Mouse (Mus musculus) cerebellum, postnatal 14 days (tissue): ENCODE measurements around the gene Islr2.

Experiments
- DNase-seq, 2 experiments: peaks; one replicate each; pipeline ENCODE4 v3.0.0; 2021; ENCODE audit warnings: mixed read lengths in 2 of 2

Islr2 gene

DNA sequence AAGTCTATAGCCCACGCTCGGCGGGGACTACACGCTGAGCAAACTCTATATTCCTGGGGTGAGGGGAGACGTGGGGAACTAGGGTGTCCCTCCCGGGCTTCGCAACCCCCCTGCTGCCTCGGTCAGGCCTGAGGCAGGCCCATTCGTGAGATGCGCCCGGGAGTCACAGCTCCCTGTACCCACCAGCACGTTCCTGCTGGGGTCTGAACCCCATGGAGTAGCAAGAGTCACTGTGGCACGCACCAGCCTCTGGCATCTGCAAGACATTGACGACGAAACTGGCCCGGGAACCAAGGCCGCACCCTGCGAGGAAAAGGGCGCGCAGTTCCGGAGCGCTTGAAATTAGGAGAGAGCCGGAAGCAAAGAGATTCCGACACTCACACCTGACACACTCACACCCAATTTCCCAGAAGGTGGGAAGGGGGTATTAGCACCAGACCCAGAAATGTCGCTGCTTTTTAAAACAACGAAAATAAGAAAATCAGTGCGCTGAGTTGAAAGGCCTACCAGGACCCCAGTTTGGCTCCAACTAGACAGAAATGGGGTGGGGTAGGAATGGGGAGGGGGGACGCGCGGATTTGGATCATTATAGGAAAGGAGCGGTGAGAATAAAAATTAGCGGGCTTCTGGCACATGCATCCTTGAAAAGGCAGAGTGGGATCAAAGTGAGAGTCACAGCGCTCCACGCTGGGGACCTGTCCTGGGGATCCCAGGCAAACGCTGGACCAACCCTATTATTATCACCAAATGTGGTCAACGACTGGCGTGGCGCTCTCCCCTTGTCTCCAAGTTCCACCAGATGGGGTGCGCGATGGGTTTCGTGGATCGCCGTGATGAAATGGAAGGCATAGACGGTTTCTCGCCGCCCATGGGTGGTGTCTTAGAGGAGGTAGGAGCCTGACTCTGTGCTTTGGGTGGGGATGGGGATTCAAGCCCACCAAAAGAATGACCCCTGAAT, 7.2 kb downstream of the Islr2 start:
- DNase-seq, result peak; percentile 44 to 53

DNA sequence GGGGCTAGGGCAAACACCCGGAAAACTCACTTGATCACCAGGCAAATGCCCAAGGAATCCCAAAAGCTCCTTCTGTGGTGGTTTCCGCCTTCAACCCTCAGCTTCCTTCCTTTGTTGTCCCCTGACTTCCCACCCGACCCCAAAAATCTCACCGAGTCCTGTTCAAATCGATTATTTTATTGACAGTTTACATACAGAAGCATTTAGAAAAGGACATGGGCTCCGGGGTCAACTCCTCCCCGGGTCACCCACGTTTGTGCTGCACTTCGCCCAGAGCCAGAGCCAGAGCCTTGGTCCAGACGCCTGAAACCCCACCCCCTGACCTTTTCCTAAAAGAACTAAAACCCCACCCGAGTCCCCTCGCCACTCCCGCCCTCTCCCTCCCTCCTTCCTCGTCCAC, 8.0 kb downstream of the Islr2 start:
- peak in 1 of 2 experiments; percentile 29 for DNase-seq

DNA sequence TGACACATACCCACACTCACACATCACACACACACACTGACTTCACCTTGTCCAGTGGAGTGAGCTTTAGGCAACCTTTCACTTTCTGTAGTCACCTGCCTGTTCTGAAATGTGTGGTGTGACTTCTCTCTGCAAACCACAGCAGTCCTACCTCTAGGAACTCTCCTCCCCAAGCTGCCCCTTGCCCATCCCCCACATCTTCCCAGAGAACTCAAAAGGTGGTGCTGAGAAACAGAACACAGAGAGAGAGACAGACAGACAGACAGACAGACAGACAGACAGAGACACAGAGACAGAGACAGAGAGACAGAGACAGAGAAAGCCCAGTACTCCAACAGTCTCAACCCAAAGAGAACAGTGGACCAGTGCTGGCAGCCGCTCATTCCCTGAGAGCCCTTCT, 8.4 kb downstream of the Islr2 start:
- DNase-seq, result peak in 1 of 2 experiments; percentile 49

DNA sequence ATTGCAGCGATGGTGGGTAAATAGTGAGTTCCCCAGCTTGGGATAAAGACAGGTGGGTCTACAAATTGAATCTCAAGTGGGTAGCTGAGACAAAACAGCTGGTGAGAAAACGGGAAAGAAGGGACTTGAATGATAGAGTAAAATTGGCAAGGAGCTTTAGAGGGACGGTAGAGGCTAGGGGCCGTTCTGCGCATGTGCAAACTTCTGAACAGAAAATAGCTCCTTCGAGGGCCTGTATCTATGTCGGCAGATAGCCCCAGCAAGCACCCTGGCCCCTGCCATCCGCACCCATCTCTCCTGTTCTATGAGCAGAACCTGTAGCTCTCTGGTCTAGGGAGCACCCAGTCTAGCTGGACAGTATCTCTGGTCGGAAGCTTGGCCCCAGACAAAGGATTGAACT, 9.9 kb downstream of the Islr2 start:
- no peak for DNase-seq

DNA sequence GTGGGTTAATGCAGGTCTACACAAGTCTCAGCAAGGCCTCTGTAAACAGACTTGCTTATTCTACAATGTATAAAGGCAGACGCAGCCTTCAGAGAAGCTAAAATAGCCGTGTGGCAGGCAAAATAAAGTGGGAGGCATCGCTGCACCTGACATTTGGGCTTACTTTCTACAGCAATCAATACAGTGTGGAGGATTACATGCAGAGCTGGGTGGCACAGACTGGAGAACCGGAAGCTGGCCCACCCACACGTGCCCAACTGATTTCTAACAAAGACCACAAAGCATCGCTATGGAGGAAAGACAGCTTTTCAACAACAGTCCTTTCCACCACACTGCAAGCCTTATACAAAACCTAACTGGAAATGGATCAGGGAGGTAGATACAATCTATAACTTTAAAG, 19.7 kb downstream of the Islr2 start:
- no peak for DNase-seq

DNA sequence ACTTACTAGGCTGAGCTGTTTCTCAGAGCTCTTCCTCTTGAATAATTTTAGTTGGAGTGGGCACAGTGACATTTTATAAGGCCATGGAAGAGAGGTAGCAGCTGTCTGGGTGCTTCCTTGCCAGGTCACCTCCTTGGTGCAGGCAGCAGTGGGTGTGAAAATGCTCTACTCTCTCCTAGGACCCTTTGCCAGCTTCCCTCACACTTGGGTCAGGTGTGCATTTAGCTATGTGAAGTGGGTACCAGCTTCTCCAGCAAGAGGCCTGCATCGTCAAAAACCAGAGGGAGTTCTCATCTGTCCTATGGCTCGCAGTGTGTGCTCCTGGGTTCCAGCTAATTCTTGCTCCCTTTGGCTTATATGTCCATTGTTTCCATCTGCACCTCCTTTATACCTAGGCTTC, 24.7 kb downstream of the Islr2 start:
- no peak for DNase-seq

DNA sequence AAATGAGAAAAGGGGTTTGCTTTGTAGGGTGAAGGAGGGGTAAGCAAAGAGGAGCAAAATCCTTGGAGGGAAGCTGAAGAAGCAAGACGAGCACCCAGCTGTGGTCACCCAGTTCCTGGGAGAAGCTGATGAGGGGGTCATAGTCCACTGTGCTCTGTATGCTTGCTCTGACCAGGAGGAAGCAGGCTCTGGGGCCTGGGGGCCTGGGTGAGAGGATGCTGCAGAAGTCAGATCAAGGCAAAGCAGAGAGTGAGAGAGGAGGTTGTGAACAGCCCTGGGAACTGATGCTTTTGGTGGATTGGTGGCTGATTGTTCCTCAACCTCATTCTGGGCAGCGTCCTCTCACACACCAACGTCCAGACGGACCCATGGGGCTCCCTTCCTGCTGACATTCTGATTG, 27.0 kb downstream of the Islr2 start:
- no peak for DNase-seq

DNA sequence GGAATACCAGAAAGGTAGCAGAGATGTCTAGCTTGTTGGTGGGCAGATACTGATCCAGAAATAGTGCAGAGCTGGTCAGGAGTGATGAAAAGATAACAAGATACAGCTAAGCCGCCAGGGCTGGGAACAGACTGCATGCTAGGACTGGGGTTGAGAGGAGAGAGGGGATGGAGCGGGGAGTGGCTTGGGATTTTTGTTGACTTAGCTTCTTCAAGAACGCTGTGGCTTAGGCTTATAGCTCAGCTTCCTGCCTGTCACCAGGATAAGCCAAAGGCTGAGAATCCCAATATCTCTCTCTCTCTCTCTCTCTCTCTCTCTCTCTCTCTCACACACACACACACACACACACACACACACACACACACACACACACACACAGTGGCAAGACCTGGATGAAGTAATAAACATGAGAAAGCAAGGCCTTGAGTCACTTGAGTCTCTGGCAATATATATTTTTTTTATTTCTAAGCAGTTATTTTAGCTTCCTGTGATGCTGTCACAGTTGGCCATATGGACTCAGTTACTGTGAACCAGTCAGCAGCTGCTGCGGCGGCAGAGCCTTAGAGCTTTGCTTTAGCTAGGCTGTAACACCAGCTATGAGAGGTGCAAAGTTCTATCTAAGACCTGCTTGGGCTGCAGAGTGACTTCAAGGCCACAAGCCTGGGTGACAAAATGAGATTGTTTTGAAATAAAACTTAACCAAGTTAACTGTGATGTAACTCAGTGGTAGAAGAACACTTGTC, 28.2 kb downstream of the Islr2 start:
- DNase-seq, result no peak

DNA sequence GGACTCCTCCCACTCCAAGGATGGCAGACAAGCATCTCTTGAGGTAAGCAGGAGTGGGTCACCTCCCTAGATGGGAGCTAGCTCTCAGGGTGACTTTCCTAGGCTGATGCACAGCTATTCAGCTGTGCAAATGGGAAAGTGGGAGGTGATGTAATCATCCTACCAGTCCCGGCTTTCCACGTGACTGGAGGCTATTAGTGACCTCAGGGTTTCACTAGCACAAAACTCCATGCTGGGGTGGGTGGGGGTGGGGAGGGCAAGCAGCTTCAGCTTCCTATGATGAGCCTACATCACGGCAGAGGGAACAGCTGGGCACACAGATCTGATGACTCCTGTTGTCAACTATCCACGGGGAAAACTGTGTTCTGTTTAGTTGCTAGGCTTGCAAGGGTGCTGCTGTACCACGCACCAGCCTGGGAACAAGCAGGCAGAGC, 29.3 kb downstream of the Islr2 start:
- DNase-seq, result no peak

DNA sequence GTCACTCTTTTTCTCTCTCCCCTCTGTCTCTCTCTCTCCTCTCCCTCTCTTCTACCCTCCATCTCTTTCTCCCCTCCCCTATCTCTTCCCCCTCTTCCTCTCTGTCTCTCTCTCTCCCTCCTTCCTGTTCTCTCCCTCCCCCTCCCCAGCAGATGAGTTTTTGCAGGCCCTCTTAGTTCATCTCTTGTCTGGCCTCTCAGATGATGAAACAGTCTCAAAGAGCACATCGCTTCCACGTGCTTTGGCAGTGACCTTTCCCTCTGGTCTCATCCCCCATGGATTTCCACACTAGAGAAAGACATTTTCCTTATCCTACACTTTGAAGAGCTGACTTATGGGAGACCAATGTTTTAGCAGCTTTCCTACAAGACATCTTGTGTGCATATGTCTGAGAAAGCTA, 31.3 kb downstream of the Islr2 start:
- DNase-seq, result no peak

DNA sequence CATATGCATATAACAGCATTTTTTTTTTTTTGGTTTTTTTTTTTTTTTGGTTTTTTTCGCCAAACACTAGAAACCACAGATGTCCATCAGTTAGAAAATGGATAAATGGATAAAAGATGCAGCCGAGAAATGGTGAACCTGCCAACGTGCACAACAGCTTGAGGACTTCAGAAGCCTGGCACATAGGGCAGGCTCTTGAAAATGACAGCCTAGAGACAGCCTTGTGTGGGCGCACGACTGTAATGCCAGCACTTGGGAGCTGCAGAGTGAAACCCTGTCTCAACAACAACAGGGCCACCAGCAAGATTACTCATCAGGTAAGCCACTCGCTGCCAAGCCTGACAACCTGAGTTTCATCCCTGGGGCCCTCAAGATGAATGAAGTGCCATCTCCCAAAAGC, 34.7 kb downstream of the Islr2 start:
- DNase-seq, result no peak

DNA sequence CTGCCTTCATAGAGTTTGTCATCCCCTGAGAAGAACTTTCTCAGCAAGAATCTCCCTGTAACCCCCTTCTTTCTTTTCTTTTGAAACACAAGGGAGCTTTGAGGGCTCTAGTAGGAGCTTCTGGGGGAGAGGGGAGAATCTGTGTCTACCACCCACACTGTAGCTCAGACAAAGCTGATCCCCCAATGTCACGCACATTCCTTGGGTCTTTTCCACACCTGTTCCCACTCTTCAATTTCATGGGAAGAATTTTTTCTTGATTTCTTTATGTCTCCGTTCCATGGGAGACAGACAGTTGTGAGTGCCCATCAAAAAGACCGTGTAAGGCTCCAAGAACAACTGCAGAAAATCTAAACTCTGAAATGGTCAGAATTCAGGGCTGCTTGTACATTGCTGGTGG, 35.2 kb downstream of the Islr2 start:
- no peak for DNase-seq

DNA sequence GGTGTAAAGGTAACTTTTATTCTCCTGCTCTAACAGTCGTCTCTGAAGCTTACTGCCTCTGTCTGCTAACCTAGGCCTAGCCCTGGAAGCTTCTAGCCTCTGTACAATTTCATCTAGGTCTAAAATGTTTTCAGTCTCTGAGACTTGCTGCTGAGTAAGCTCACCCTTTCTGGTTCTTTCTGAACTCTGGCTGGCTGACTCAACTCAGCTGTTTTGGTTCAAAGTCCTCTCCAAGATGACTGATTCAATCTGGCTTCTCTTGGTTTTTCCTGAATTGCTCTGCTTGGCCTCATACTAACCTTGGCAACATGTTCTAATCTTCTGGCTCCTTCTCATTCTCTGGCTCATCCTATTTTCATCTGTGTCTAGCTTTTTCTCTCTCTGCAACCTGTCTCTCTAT, 38.3 kb downstream of the Islr2 start:
- no peak for DNase-seq

DNA sequence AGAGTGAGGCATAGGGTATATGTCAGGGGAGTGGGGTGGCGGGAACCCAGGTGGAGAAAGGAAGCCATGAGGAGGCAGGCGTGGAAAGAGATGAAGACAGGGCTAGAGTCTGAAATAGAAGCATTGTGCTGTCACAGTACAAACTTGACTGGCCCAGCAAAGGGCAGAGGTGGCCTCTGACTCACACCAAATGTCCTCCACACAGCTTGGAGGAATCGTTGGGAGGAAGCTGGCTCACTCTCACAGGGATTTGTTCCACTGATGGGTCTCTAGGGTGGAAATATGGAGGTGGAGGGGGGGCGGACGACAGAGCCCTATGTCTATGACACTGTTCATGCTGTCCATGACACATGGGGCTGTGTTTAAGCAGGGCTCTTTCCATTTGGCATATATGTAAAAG, 41.0 kb downstream of the Islr2 start:
- DNase-seq, result no peak

DNA sequence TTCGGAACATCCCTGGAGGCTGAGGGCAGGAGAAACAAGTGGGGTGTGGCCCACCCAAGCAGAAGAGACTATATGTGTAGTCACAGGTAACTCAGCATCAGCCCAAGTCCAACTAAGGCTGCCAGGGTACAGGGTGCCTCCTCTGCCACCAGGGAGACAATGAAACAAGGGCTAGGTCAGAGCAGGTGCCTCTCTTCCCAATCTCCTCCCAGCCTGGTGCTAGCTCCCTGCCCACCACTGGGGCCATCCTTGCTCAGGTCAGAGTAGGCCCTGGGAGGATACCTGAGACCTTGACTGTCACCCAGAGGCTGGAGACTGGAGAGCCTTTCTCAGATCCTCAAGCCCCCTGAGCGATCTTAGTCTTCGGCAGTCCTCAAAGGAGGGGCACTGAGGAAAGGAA, 41.9 kb downstream of the Islr2 start:
- DNase-seq, result no peak

DNA sequence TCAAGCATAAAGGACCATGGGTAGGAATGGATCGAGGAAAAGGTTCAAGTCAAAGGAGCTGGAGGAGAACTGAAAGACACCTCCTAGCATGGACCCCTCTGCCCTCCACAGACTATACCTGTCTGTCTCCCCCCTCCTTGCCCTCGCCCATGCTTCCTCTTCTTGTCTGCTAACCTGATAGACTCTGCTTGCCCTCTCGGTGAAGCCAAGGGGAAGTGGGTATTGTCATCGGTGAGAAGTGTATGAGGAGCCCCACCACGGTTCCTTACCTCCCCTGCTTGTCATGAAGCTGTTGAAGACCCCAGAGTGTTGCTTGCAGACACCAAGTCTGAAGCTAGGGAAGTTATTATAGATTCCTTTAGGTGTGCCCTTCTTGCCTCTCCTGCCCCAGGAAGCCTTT, 43.8 kb downstream of the Islr2 start:
- no peak for DNase-seq

DNA sequence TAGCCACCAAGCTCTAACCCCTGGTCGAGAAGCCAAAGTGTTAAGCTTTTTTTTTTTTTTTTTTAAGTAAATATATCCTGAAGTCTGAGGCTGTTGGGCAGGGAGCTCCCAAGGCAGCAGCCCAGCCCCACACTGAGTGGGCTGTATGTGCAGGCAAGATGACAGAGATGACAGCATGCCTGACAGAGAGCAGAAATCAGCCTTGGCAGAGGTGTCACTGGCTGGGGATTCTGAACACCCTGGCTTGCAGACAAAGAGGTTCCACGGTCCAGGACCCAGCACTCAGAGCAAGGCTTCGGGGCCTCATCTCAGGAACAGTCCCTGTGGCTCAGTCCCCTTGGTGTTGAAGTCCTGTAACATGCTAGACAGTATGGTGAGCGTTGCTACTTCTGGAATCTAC, 44.3 kb downstream of the Islr2 start:
- DNase-seq, result peak in 1 of 2 experiments; percentile 58

DNA sequence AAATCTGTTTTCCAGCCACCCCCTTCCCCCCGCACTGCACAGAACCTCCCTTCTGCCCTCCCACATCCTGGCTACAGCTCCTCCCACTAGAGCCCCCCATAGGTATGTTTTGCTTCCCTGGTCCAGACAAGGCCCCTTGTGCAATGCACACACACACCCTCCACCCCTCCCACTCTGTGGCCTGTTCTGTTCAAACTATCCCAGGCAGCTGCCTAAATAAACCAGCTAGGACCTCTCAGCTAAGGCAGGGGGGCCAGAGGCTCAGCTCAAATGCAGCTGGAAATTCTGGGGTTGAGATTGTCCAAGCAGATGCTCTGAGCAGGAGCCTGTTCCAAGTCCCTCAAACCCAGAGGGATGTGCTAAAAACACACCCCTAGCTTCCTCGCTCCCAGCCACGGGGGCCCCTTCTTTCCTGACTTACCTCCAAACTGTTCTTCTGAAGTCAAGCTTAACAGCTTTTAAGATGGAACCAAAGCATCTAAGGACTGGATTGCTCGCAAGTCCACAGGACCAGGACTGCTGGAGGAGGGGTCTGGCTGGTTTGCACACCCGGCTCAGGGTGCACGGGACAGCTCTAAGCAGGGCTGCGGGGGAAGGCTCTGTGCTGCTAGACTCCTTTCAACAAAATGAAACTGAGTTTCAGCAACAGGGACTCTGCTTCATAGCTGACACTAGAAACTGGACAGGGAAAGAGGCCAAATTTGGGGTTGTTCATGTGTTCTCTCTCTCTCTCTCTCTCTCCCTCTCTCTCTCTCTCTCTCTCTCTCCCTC, 45.4 kb downstream of the Islr2 start:
- no peak for DNase-seq

DNA sequence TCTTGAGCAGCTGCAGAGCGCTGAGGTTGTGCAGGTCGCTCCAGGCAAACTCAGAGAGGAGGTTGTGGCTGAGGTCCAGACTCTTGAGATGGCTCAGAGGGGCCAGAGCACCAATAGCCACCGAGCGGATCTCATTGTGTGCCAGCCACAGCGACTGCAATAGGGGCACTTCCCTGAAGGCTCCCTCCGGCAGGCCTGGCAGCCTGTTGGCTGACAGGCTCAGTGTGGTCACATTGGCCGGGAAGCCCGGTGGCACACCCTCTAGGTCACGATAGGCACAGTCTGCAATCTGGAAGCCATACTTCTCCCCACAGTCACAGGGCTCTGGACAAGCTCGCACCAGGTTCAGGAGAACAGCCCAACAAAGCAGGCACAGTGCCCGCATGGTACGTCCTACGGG, 46.3 kb downstream of the Islr2 start:
- no peak for DNase-seq

DNA sequence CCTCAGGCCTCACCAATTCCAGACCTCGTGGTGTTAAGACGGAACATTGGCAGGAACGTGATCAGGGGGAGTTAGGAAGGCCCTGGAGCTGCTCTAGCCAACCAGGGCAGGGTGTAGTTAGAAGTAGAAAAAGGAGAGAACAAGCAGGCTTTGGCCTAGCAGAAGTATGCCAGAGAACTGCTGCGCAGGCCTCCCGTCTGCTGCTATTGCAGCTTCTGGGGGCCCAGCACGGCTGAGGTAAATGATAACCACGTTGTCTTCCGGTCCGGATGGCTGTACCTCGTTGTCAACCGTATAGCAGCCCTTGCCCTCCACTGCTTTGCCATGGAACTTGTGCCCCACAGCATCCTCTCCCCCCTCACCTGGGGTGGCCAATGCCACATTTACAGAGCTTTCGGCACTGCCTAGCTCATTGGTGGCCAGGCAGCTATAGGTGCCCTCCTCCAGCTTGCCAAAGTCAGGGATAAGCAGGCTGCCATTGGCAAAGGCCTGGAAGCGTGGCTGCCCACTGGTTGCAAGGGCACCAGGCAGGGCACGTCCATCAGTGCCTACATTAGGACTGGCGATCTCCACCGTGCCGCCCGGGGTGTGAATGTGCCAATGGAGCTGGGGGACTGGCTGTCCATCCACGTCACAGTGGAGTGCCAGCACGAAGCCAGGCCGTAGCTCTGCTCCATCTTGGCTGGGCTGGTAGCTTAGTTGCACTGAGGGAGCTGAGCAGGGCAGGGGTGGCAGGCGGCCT, 47.1 kb downstream of the Islr2 start:
- no peak for DNase-seq

DNA sequence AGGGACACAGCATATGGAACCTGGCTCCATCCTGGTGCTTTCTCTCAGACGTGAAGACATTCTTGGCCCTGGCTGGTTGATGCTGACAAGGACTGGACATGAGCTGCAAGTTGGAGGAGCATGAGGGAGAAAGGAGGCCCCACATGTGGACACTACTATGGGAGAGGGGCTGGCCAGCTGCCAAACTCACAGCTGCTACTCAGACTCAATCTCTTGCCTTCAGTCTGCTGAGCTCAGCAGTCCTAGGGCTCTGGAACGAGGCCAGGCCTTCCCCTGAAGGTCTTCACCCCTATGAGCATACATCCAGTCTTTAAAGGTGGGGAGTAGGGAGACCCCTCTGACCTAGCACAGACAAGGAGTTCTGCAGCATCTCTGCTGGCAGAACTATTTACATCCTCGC, 48.8 kb downstream of the Islr2 start:
- DNase-seq, result peak; percentile 62 to 80

DNA sequence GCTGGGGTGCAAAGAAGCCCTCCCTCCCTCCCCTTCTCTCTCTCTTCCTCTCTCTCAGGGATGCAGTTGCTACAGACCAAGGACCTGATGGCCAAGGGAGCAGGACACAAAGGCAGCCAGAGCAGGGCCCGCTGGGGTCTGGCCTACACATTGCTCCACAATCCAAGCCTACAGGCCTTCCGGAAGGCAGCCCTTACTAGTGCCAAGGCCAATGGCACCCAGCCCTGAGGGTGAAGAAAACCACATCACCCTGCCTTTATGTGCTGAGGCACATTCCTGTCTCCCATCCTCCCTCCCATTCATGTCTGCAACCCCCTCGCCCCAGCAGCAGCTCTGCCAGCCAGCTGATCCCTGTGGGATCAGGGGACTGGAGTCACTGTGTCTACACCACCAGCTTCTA, 51.0 kb downstream of the Islr2 start:
- DNase-seq, result no peak
